Mouse (Mus musculus): ENCODE results near the gene Rrnad1. TPM values are rescaled to one million over a fixed set of nuclear protein-coding genes. Genes with fewer than 3 reads are reported as not detected.

The Rrnad1 gene
- 1 to 10 TPM; 2.4 to 4.1 (median 3.5) TPM for total RNA-seq (2022)

- DNase-seq (ENCODE audit: low spot score in 2 of 2) = peak; percentile 92 to 95
Measured at GRCm38 (mm10) chr3:87930078-87930795, at the start of gene Rrnad1, which contains the start of gene Isg20l2. Rrnad1 (minus strand) TSS chr3:87930717. Isg20l2 (plus strand) TSS chr3:87930314.

- DNase-seq (ENCODE audit: low spot score in 2 of 2) = no peak
Measured at GRCm38 (mm10) chr3:87980085-87980484, 49.6 kb upstream of the Rrnad1 start.

GRCm38 (mm10) chr3:87979493-87979892 is 49.0 kb upstream of the Rrnad1 start:
- DNase-seq (ENCODE audit: low spot score in 2 of 2) = no peak

GRCm38 (mm10) chr3:87974381-87974987 is 44.0 kb upstream of the Rrnad1 start:
- DNase-seq (ENCODE audit: low spot score in 2 of 2) = no peak

GRCm38 (mm10) chr3:87973593-87974380 is 43.3 kb upstream of the Rrnad1 start:
- no peak for DNase-seq (ENCODE audit: low spot score in 2 of 2)

- no peak for DNase-seq (ENCODE audit: low spot score in 2 of 2)
Measured at GRCm38 (mm10) chr3:87972776-87973175, 42.3 kb upstream of the Rrnad1 start.

GRCm38 (mm10) chr3:87972203-87972664 is 41.7 kb upstream of the Rrnad1 start:
- DNase-seq (ENCODE audit: low spot score in 2 of 2) = no peak

GRCm38 (mm10) chr3:87971489-87972202 is 41.1 kb upstream of the Rrnad1 start:
- no peak for DNase-seq (ENCODE audit: low spot score in 2 of 2)

GRCm38 (mm10) chr3:87970939-87971488 is 40.5 kb upstream of the Rrnad1 start, which contains the start of gene Nes:
Nes (plus strand) TSS chr3:87971078.
- DNase-seq (ENCODE audit: low spot score in 2 of 2) = no peak

GRCm38 (mm10) chr3:87970184-87970938 is 39.8 kb upstream of the Rrnad1 start:
- DNase-seq (ENCODE audit: low spot score in 2 of 2) = no peak

GRCm38 (mm10) chr3:87960586-87961191 is 30.2 kb upstream of the Rrnad1 start:
- DNase-seq (ENCODE audit: low spot score in 2 of 2) = peak; percentile 70 to 81

- DNase-seq (ENCODE audit: low spot score in 2 of 2) = no peak
Measured at GRCm38 (mm10) chr3:87960191-87960585, 29.7 kb upstream of the Rrnad1 start.

- no peak for DNase-seq (ENCODE audit: low spot score in 2 of 2)
Measured at GRCm38 (mm10) chr3:87959371-87959770, 28.9 kb upstream of the Rrnad1 start.

GRCm38 (mm10) chr3:87958967-87959366 is 28.4 kb upstream of the Rrnad1 start:
- DNase-seq (ENCODE audit: low spot score in 2 of 2) = no peak

GRCm38 (mm10) chr3:87958476-87958875 is 28.0 kb upstream of the Rrnad1 start:
- DNase-seq (ENCODE audit: low spot score in 2 of 2) = no peak

GRCm38 (mm10) chr3:87958056-87958455 is 27.5 kb upstream of the Rrnad1 start:
- DNase-seq (ENCODE audit: low spot score in 2 of 2) = no peak

- DNase-seq (ENCODE audit: low spot score in 2 of 2) = no peak
Measured at GRCm38 (mm10) chr3:87952440-87952839, 21.9 kb upstream of the Rrnad1 start.

- DNase-seq (ENCODE audit: low spot score in 2 of 2) = no peak
Measured at GRCm38 (mm10) chr3:87951946-87952345, 21.4 kb upstream of the Rrnad1 start.

GRCm38 (mm10) chr3:87949955-87950515 is 19.5 kb upstream of the Rrnad1 start:
- DNase-seq (ENCODE audit: low spot score in 2 of 2) = no peak
